Mouse (Mus musculus): ENCODE data around the gene Rnf186. TPM values are rescaled to one million over a fixed set of nuclear protein-coding genes. Genes with fewer than 3 reads are reported as not detected.
A peak's percentile ranks its signal among the peaks of the same experiment; 100 is the strongest.
"Not testable (repeated sequence)": the region's sequence is repeated elsewhere in the genome, so short reads cannot be mapped to it uniquely, and the experiment has no call there.

Gene Rnf186
- total RNA-seq, 2 experiments from 2014 or later: not detected

GRCm38 (mm10) chr4:138969736-138970135 is 2.8 kb downstream of the Rnf186 start:
- no peak for ATAC-seq (replicated peaks; ENCODE audit: low FRiP score, poor library complexity, severe bottlenecking)

- no peak for ATAC-seq (replicated peaks; ENCODE audit: low FRiP score, poor library complexity, severe bottlenecking)
Measured at GRCm38 (mm10) chr4:138971371-138971770, 4.5 kb downstream of the Rnf186 start.

GRCm38 (mm10) chr4:138972139-138972826 is 5.4 kb downstream of the Rnf186 start:
- no peak for ATAC-seq (replicated peaks; ENCODE audit: low FRiP score, poor library complexity, severe bottlenecking)

- peak; percentile 73 for ATAC-seq (replicated peaks; ENCODE audit: low FRiP score, poor library complexity, severe bottlenecking)
Measured at GRCm38 (mm10) chr4:138972827-138973718, 6.2 kb downstream of the Rnf186 start, which contains the start of gene Tmco4. Gene Tmco4, plus strand, starts transcription at chr4:138972888.

GRCm38 (mm10) chr4:138973719-138974115 is 6.8 kb downstream of the Rnf186 start:
- peak; percentile 39; the same call in 1 of the 2 replicates for ATAC-seq (replicated peaks; ENCODE audit: low FRiP score, poor library complexity, severe bottlenecking)

GRCm38 (mm10) chr4:138974540-138974939 is 7.6 kb downstream of the Rnf186 start:
- ATAC-seq (replicated peaks; ENCODE audit: low FRiP score, poor library complexity, severe bottlenecking): not testable (repeated sequence)

GRCm38 (mm10) chr4:138975194-138975593 is 8.3 kb downstream of the Rnf186 start:
- no peak for ATAC-seq (replicated peaks; ENCODE audit: low FRiP score, poor library complexity, severe bottlenecking)

- no peak for ATAC-seq (replicated peaks; ENCODE audit: low FRiP score, poor library complexity, severe bottlenecking)
Measured at GRCm38 (mm10) chr4:138976046-138976445, 9.1 kb downstream of the Rnf186 start.

GRCm38 (mm10) chr4:138980021-138980420 is 13.1 kb downstream of the Rnf186 start:
- ATAC-seq (replicated peaks; ENCODE audit: low FRiP score, poor library complexity, severe bottlenecking): no peak

GRCm38 (mm10) chr4:138980771-138981420 is 14.0 kb downstream of the Rnf186 start:
- ATAC-seq (replicated peaks; ENCODE audit: low FRiP score, poor library complexity, severe bottlenecking): no peak

GRCm38 (mm10) chr4:138983422-138983821 is 16.5 kb downstream of the Rnf186 start:
- no peak for ATAC-seq (replicated peaks; ENCODE audit: low FRiP score, poor library complexity, severe bottlenecking)

- ATAC-seq (replicated peaks; ENCODE audit: low FRiP score, poor library complexity, severe bottlenecking): no peak
Measured at GRCm38 (mm10) chr4:138984744-138985143, 17.8 kb downstream of the Rnf186 start.

GRCm38 (mm10) chr4:138986280-138986679 is 19.4 kb downstream of the Rnf186 start:
- ATAC-seq (replicated peaks; ENCODE audit: low FRiP score, poor library complexity, severe bottlenecking): no peak

GRCm38 (mm10) chr4:138994389-138994788 is 27.5 kb downstream of the Rnf186 start:
- ATAC-seq (replicated peaks; ENCODE audit: low FRiP score, poor library complexity, severe bottlenecking): no peak

- no peak for ATAC-seq (replicated peaks; ENCODE audit: low FRiP score, poor library complexity, severe bottlenecking)
Measured at GRCm38 (mm10) chr4:138996410-138996809, 29.5 kb downstream of the Rnf186 start.

- no peak for ATAC-seq (replicated peaks; ENCODE audit: low FRiP score, poor library complexity, severe bottlenecking)
Measured at GRCm38 (mm10) chr4:138997121-138997520, 30.2 kb downstream of the Rnf186 start.

GRCm38 (mm10) chr4:138998611-138999010 is 31.7 kb downstream of the Rnf186 start:
- no peak for ATAC-seq (replicated peaks; ENCODE audit: low FRiP score, poor library complexity, severe bottlenecking)

GRCm38 (mm10) chr4:139001026-139001425 is 34.1 kb downstream of the Rnf186 start:
- no peak for ATAC-seq (replicated peaks; ENCODE audit: low FRiP score, poor library complexity, severe bottlenecking)

GRCm38 (mm10) chr4:139001433-139001832 is 34.5 kb downstream of the Rnf186 start:
- no peak for ATAC-seq (replicated peaks; ENCODE audit: low FRiP score, poor library complexity, severe bottlenecking)

- no peak for ATAC-seq (replicated peaks; ENCODE audit: low FRiP score, poor library complexity, severe bottlenecking)
Measured at GRCm38 (mm10) chr4:139004067-139004466, 37.2 kb downstream of the Rnf186 start.

Measured in erythroblast, adult 5-6 weeks (primary cell).